Mouse (Mus musculus): ENCODE results near the gene Entr1. TPM values are rescaled to one million over a fixed set of nuclear protein-coding genes. Genes with fewer than 3 reads are reported as not detected.
A peak's percentile ranks its signal among the peaks of the same experiment; 100 is the strongest.

Gene Entr1
- polyA plus RNA-seq (2015; fragmentation: Nextera tagmentation; extraction: Ambion mirVana), result 165 and 166 TPM in 2 replicates

- Histone ChIP-seq H3K4me1 (replicated peaks) (peaks cover 24% of the 10 kb centered on the region), H3K36me3 (peaks cover 75% of the 10 kb centered on the region), H3K27ac (peak within 1 kb of the TSS; percentile 75), H3K4me2 (replicated peaks) (peak within 1 kb of the TSS; percentile 97), H3K27me3 (no peaks in the 10 kb centered on the region), H3K4me3 (replicated peaks) (peak within 1 kb of the TSS; percentile 98), H3K9ac (replicated peaks) (peak within 1 kb of the TSS; percentile 96), H3K9me3 (no peaks in the 10 kb centered on the region)
- under 1% methylated on average over 59 of the region's 60 CpGs for WGBS
- peak; percentile 95 for ATAC-seq
Measured at GRCm38 (mm10) chr2:26389154-26389690, at the start of gene Entr1, which contains the start of gene Pmpca. TSS of gene Entr1 (minus strand) at chr2:26389316. TSS of gene Pmpca (plus strand) at chr2:26389339.

GRCm38 (mm10) chr2:26438373-26438772, 49.3 kb upstream of the Entr1 start:
- no peak overlapping the region for H3K4me3 ChIP-seq (replicated peaks)
- no peak for ATAC-seq
- peak overlapping the region; percentile 29; the same call in 1 of the 2 replicates for H3K9ac ChIP-seq (replicated peaks)
- H3K27ac ChIP-seq, result no peak overlapping the region
- WGBS, result 91% methylated on average over 7 of the region's 7 CpGs
- H3K4me1 ChIP-seq (replicated peaks), result peaks cover 20% of the 10 kb centered on the region
- H3K9me3 ChIP-seq, result no peaks in the 10 kb centered on the region
- H3K27me3 ChIP-seq, result no peaks in the 10 kb centered on the region
- no peak overlapping the region for H3K4me2 ChIP-seq (replicated peaks)
- H3K36me3 ChIP-seq, result peaks cover 78% of the 10 kb centered on the region

- Histone ChIP-seq H3K9me3 (no peaks in the 10 kb centered on the region), H3K4me1 (replicated peaks) (peaks cover 15% of the 10 kb centered on the region), H3K4me3 (replicated peaks) (no peak overlapping the region), H3K27ac (no peak overlapping the region), H3K4me2 (replicated peaks) (no peak overlapping the region), H3K27me3 (no peaks in the 10 kb centered on the region), H3K9ac (replicated peaks) (peak overlapping the region; percentile 45), H3K36me3 (peaks cover 89% of the 10 kb centered on the region)
- ATAC-seq, result no peak
- WGBS, result 73% methylated on average over 4 of the region's 4 CpGs
Measured at GRCm38 (mm10) chr2:26437221-26437620, 48.1 kb upstream of the Entr1 start.

- Histone ChIP-seq H3K9ac (replicated peaks) (no peak overlapping the region), H3K4me3 (replicated peaks) (no peak overlapping the region), H3K27me3 (no peaks in the 10 kb centered on the region), H3K4me2 (replicated peaks) (no peak overlapping the region), H3K9me3 (no peaks in the 10 kb centered on the region), H3K36me3 (peaks cover 90% of the 10 kb centered on the region), H3K4me1 (replicated peaks) (peaks cover 15% of the 10 kb centered on the region), H3K27ac (no peak overlapping the region)
- 94% methylated on average over 7 of the region's 7 CpGs for WGBS
- ATAC-seq, result no peak
Measured at GRCm38 (mm10) chr2:26434791-26435572, 45.9 kb upstream of the Entr1 start.

- Histone ChIP-seq H3K4me1 (replicated peaks) (0 out of 2 replicates have a peak, but pooled peaks cover 2% of the 10 kb centered on the region), H3K4me2 (replicated peaks) (no peak overlapping the region), H3K27ac (no peak overlapping the region), H3K27me3 (no peaks in the 10 kb centered on the region), H3K9me3 (no peaks in the 10 kb centered on the region), H3K9ac (replicated peaks) (no peak overlapping the region), H3K4me3 (replicated peaks) (no peak overlapping the region), H3K36me3 (peaks cover 96% of the 10 kb centered on the region)
- ATAC-seq, result no peak
- WGBS, result 91% methylated on average over 5 of the region's 5 CpGs
Measured at GRCm38 (mm10) chr2:26429851-26430250, 40.7 kb upstream of the Entr1 start.

GRCm38 (mm10) chr2:26424541-26424940, 35.4 kb upstream of the Entr1 start:
- ATAC-seq, result no peak
- Histone ChIP-seq H3K9me3 (no peaks in the 10 kb centered on the region), H3K4me2 (replicated peaks) (no peak overlapping the region), H3K27ac (no peak overlapping the region), H3K36me3 (peaks cover 99% of the 10 kb centered on the region), H3K4me3 (replicated peaks) (no peak overlapping the region), H3K4me1 (replicated peaks) (no peaks in the 10 kb centered on the region), H3K9ac (replicated peaks) (no peak overlapping the region), H3K27me3 (no peaks in the 10 kb centered on the region)
- 94% methylated on average over 2 of the region's 2 CpGs for WGBS

- H3K27ac ChIP-seq, result no peak overlapping the region
- no peaks in the 10 kb centered on the region for H3K27me3 ChIP-seq
- H3K4me3 ChIP-seq (replicated peaks), result no peak overlapping the region
- H3K36me3 ChIP-seq, result peaks cover 99% of the 10 kb centered on the region
- no peak overlapping the region for H3K4me2 ChIP-seq (replicated peaks)
- no peaks in the 10 kb centered on the region for H3K9me3 ChIP-seq
- 88% methylated on average over 1 of the region's 1 CpGs for WGBS
- H3K4me1 ChIP-seq (replicated peaks), result no peaks in the 10 kb centered on the region
- ATAC-seq, result no peak
- no peak overlapping the region for H3K9ac ChIP-seq (replicated peaks)
Measured at GRCm38 (mm10) chr2:26423086-26423485, 34.0 kb upstream of the Entr1 start.

GRCm38 (mm10) chr2:26421969-26422368, 32.9 kb upstream of the Entr1 start:
- Histone ChIP-seq H3K4me3 (replicated peaks) (no peak overlapping the region), H3K27ac (no peak overlapping the region), H3K36me3 (peaks cover 98% of the 10 kb centered on the region), H3K4me2 (replicated peaks) (no peak overlapping the region), H3K9me3 (no peaks in the 10 kb centered on the region), H3K27me3 (no peaks in the 10 kb centered on the region), H3K4me1 (replicated peaks) (no peaks in the 10 kb centered on the region), H3K9ac (replicated peaks) (no peak overlapping the region)
- WGBS, result 96% methylated on average over 2 of the region's 2 CpGs
- ATAC-seq, result no peak

- no peak overlapping the region for H3K9ac ChIP-seq (replicated peaks)
- no peak overlapping the region for H3K4me2 ChIP-seq (replicated peaks)
- peaks cover 98% of the 10 kb centered on the region for H3K36me3 ChIP-seq
- no peaks in the 10 kb centered on the region for H3K4me1 ChIP-seq (replicated peaks)
- no peak overlapping the region for H3K4me3 ChIP-seq (replicated peaks)
- ATAC-seq, result no peak
- 89% methylated on average over 1 of the region's 1 CpGs for WGBS
- no peaks in the 10 kb centered on the region for H3K9me3 ChIP-seq
- no peak overlapping the region for H3K27ac ChIP-seq
- H3K27me3 ChIP-seq, result no peaks in the 10 kb centered on the region
Measured at GRCm38 (mm10) chr2:26418120-26418519, 29.0 kb upstream of the Entr1 start.

GRCm38 (mm10) chr2:26417066-26417465, 27.9 kb upstream of the Entr1 start:
- ATAC-seq, result no peak
- no peak overlapping the region for H3K27ac ChIP-seq
- no peaks in the 10 kb centered on the region for H3K4me1 ChIP-seq (replicated peaks)
- H3K4me3 ChIP-seq (replicated peaks), result no peak overlapping the region
- H3K9ac ChIP-seq (replicated peaks), result no peak overlapping the region
- H3K4me2 ChIP-seq (replicated peaks), result no peak overlapping the region
- peaks cover 98% of the 10 kb centered on the region for H3K36me3 ChIP-seq
- no peaks in the 10 kb centered on the region for H3K27me3 ChIP-seq
- H3K9me3 ChIP-seq, result no peaks in the 10 kb centered on the region

- H3K4me2 ChIP-seq (replicated peaks), result no peak overlapping the region
- H3K36me3 ChIP-seq, result peaks cover 54% of the 10 kb centered on the region
- H3K27ac ChIP-seq, result no peak overlapping the region
- 81% methylated on average over 4 of the region's 5 CpGs for WGBS
- H3K4me1 ChIP-seq (replicated peaks), result peaks cover 29% of the 10 kb centered on the region
- ATAC-seq, result no peak
- H3K27me3 ChIP-seq, result no peaks in the 10 kb centered on the region
- H3K9me3 ChIP-seq, result no peaks in the 10 kb centered on the region
- H3K9ac ChIP-seq (replicated peaks), result no peak overlapping the region
- H3K4me3 ChIP-seq (replicated peaks), result no peak overlapping the region
Measured at GRCm38 (mm10) chr2:26410931-26411411, 21.9 kb upstream of the Entr1 start.

GRCm38 (mm10) chr2:26410091-26410490, 21.0 kb upstream of the Entr1 start:
- 74% methylated on average over 5 of the region's 5 CpGs for WGBS
- no peak overlapping the region for H3K9ac ChIP-seq (replicated peaks)
- H3K27me3 ChIP-seq, result no peaks in the 10 kb centered on the region
- H3K4me2 ChIP-seq (replicated peaks), result no peak overlapping the region
- H3K4me3 ChIP-seq (replicated peaks), result no peak overlapping the region
- H3K36me3 ChIP-seq, result peaks cover 45% of the 10 kb centered on the region
- H3K27ac ChIP-seq, result no peak overlapping the region
- ATAC-seq, result no peak
- no peaks in the 10 kb centered on the region for H3K9me3 ChIP-seq
- H3K4me1 ChIP-seq (replicated peaks), result peaks cover 38% of the 10 kb centered on the region
